Mouse (Mus musculus) ES-Bruce4 (cell line): ENCODE data around the gene Trim46.
A peak's percentile ranks its signal among the peaks of the same experiment; 100 is the strongest.

ENCODE experiments used
- CTCF ChIP-seq: IDR thresholded peaks from one replicate; pipeline ENCODE4 v1.8.1; 2011; ENCODE audit warnings: low read depth, low read length
- EP300 ChIP-seq: IDR thresholded peaks from 2 replicates; pipeline ENCODE4 v1.6.1; 2011; ENCODE audit warnings: low read depth, low read length; ENCODE audit not compliant: insufficient read depth
- POLR2A ChIP-seq: IDR thresholded peaks from one replicate; pipeline ENCODE4 v1.8.1; 2011; ENCODE audit warnings: low read length; ENCODE audit not compliant: insufficient read depth

GRCm38 (mm10) chr3:89270051-89270755 is 24.1 kb upstream of the Trim46 start, which contains the start of gene Slc50a1:
- TF ChIP-seq CTCF (peak; percentile 22), EP300 (no peak), POLR2A (peak; percentile 64)
